Mouse (Mus musculus) hindbrain, embryonic 10.5 days (tissue): ENCODE measurements around the gene Ncf4. TPM values are rescaled to one million over a fixed set of nuclear protein-coding genes. Genes with fewer than 3 reads are reported as not detected.
"Not testable (repeated sequence)": the region's sequence is repeated elsewhere in the genome, so short reads cannot be mapped to it uniquely, and the experiment has no call there.

Experiments used
- DNase-seq: peaks from one replicate; pipeline ENCODE4 v3.0.0-alpha.2; 2017; ENCODE audit warnings: low spot score
- H3K27ac ChIP-seq: fragments of 300-500 bp; sonication (generic); 2 replicates; pipeline ENCODE4 v1.5.1; 2016; ENCODE audit warnings: mild to moderate bottlenecking, moderate library complexity
- H3K27me3 ChIP-seq: fragments of 300-500 bp; sonication (generic); 2 replicates; pipeline ENCODE4 v1.6.1; 2016; ENCODE audit warnings: mild to moderate bottlenecking; ENCODE audit not compliant: poor library complexity, insufficient read depth, severe bottlenecking
- H3K36me3 ChIP-seq: fragments of 300-500 bp; sonication (generic); 2 replicates; pipeline ENCODE4 v1.6.1; 2016; ENCODE audit warnings: mild to moderate bottlenecking, moderate library complexity
- H3K4me1 ChIP-seq: fragments of 300-500 bp; sonication (generic); replicated peaks from 2 replicates; pipeline ENCODE4 v1.6.1; 2016; ENCODE audit warnings: mild to moderate bottlenecking
- H3K4me3 ChIP-seq: fragments of 300-500 bp; sonication (generic); 2 replicates; pipeline ENCODE4 v1.5.1; 2016; ENCODE audit warnings: mild to moderate bottlenecking, moderate library complexity
- H3K9me3 ChIP-seq: fragments of 300-500 bp; sonication (generic); 2 replicates; pipeline ENCODE4 v1.6.1; 2016; ENCODE audit warnings: mild to moderate bottlenecking, moderate library complexity
- WGBS: fragments of 180-500 bp; shearing (Covaris S2); methylation state at CpG from one replicate; pipeline ENCODE4 v1.1.7; 2016; 5-methylcytosine and 5-hydroxymethylcytosine counted together
- polyA plus RNA-seq: library from polyadenylated mRNA; unstranded; fragments of >200 nt; fragmentation: Nextera tagmentation; extraction: Ambion mirVana; gene quantifications from 2 replicates; pipeline ENCODE4 v1.2.1, GENCODE M21; 2016

Gene Ncf4
- polyA plus RNA-seq, 1 experiment from 2014 or later: 7.5 TPM

- Histone ChIP-seq H3K27me3 (no peaks in the 10 kb centered on the region), H3K4me1 (no peaks in the 10 kb centered on the region), H3K27ac (peak overlapping the region; percentile 36; the same call in 1 of the 2 replicates), H3K9me3 (0 out of 2 replicates have a peak, but pooled peaks cover 2% of the 10 kb centered on the region), H3K4me3 (no peak overlapping the region), H3K36me3 (no peaks in the 10 kb centered on the region)
- DNase-seq: no peak
- WGBS: 76% methylated on average over 13 of the region's 13 CpGs
Observed at GRCm38 (mm10) chr15:78260668-78261333, 16.2 kb downstream of the Ncf4 start.

GRCm38 (mm10) chr15:78263286-78263685 lies 18.7 kb downstream of the Ncf4 start:
- no peak for DNase-seq
- Histone ChIP-seq H3K27ac (no peak overlapping the region), H3K36me3 (no peaks in the 10 kb centered on the region), H3K27me3 (no peaks in the 10 kb centered on the region), H3K4me1 (no peaks in the 10 kb centered on the region), H3K4me3 (no peak overlapping the region), H3K9me3 (0 out of 2 replicates have a peak, but pooled peaks cover 2% of the 10 kb centered on the region)
- WGBS: 82% methylated on average over 3 of the region's 3 CpGs

- no peaks in the 10 kb centered on the region for H3K27me3 ChIP-seq
- DNase-seq: no peak
- no peaks in the 10 kb centered on the region for H3K36me3 ChIP-seq
- H3K27ac ChIP-seq: peak overlapping the region; percentile 40; the same call in 1 of the 2 replicates
- peaks cover 6% of the 10 kb centered on the region for H3K4me1 ChIP-seq
- WGBS: 80% methylated on average over 10 of the region's 10 CpGs
- H3K4me3 ChIP-seq: no peak overlapping the region
- peaks cover 5% of the 10 kb centered on the region; the same call in 1 of the 2 replicates for H3K9me3 ChIP-seq
Observed at GRCm38 (mm10) chr15:78267441-78267840, 22.8 kb downstream of the Ncf4 start.

GRCm38 (mm10) chr15:78267865-78268264 lies 23.3 kb downstream of the Ncf4 start:
- no peak for DNase-seq
- H3K4me1 ChIP-seq: peaks cover 6% of the 10 kb centered on the region
- no peak overlapping the region for H3K27ac ChIP-seq
- H3K9me3 ChIP-seq: peaks cover 5% of the 10 kb centered on the region; the same call in 1 of the 2 replicates
- H3K36me3 ChIP-seq: no peaks in the 10 kb centered on the region
- 83% methylated on average over 4 of the region's 4 CpGs for WGBS
- no peak overlapping the region for H3K4me3 ChIP-seq
- no peaks in the 10 kb centered on the region for H3K27me3 ChIP-seq

GRCm38 (mm10) chr15:78271208-78271607 lies 26.6 kb downstream of the Ncf4 start:
- H3K27ac ChIP-seq: no peak overlapping the region
- no peak overlapping the region for H3K4me3 ChIP-seq
- no peaks in the 10 kb centered on the region for H3K27me3 ChIP-seq
- peaks cover 3% of the 10 kb centered on the region; the same call in 1 of the 2 replicates for H3K9me3 ChIP-seq
- no peaks in the 10 kb centered on the region for H3K36me3 ChIP-seq
- H3K4me1 ChIP-seq: peaks cover 15% of the 10 kb centered on the region
- DNase-seq: no peak

- H3K4me3 ChIP-seq: no peak overlapping the region
- no peaks in the 10 kb centered on the region for H3K9me3 ChIP-seq
- no peak for DNase-seq
- H3K27ac ChIP-seq: no peak overlapping the region
- no peaks in the 10 kb centered on the region for H3K27me3 ChIP-seq
- peaks cover 11% of the 10 kb centered on the region for H3K4me1 ChIP-seq
- WGBS: 91% methylated on average over 2 of the region's 2 CpGs
- no peaks in the 10 kb centered on the region for H3K36me3 ChIP-seq
Observed at GRCm38 (mm10) chr15:78278308-78278707, 33.7 kb downstream of the Ncf4 start.

- WGBS: 85% methylated on average over 5 of the region's 5 CpGs
- Histone ChIP-seq H3K27ac (no peak overlapping the region), H3K9me3 (no peaks in the 10 kb centered on the region), H3K27me3 (no peaks in the 10 kb centered on the region), H3K36me3 (no peaks in the 10 kb centered on the region), H3K4me3 (no peak overlapping the region), H3K4me1 (peaks cover 5% of the 10 kb centered on the region)
- DNase-seq: no peak
Observed at GRCm38 (mm10) chr15:78287941-78288340, 43.3 kb downstream of the Ncf4 start.

GRCm38 (mm10) chr15:78289775-78290174 lies 45.2 kb downstream of the Ncf4 start:
- peaks cover 15% of the 10 kb centered on the region for H3K4me1 ChIP-seq
- not testable (repeated sequence) for H3K27me3 ChIP-seq, DNase-seq, H3K9me3 ChIP-seq, H3K27ac ChIP-seq, H3K36me3 ChIP-seq, H3K4me3 ChIP-seq
- 66% methylated on average over 5 of the region's 5 CpGs for WGBS

GRCm38 (mm10) chr15:78293228-78293627 lies 48.6 kb downstream of the Ncf4 start:
- not testable (repeated sequence) for H3K36me3 ChIP-seq, DNase-seq, H3K9me3 ChIP-seq, H3K27me3 ChIP-seq, H3K4me3 ChIP-seq
- 18% methylated on average over 2 of the region's 2 CpGs for WGBS
- Histone ChIP-seq H3K4me1 (peaks cover 15% of the 10 kb centered on the region), H3K27ac (peak overlapping the region; percentile 66)

- H3K27ac ChIP-seq: peak overlapping the region; percentile 66; the same call in 1 of the 2 replicates
- WGBS: 84% methylated on average over 4 of the region's 4 CpGs
- H3K9me3 ChIP-seq: no peaks in the 10 kb centered on the region
Observed at GRCm38 (mm10) chr15:78293716-78294115, 49.1 kb downstream of the Ncf4 start.

GRCm38 (mm10) chr15:78298558-78298957 lies 54.0 kb downstream of the Ncf4 start:
- Histone ChIP-seq H3K27ac (no peak overlapping the region), H3K36me3 (no peaks in the 10 kb centered on the region), H3K4me3 (no peak overlapping the region), H3K27me3 (no peaks in the 10 kb centered on the region), H3K4me1 (peaks cover 4% of the 10 kb centered on the region), H3K9me3 (no peaks in the 10 kb centered on the region)
- DNase-seq: no peak
- 90% methylated on average over 1 of the region's 1 CpGs for WGBS

More at GRCm38 (mm10) chr15:78293716-78294115, 49.1 kb downstream of the Ncf4 start:
- Histone ChIP-seq H3K4me3 (no peak overlapping the region), H3K36me3 (no peaks in the 10 kb centered on the region), H3K27me3 (no peaks in the 10 kb centered on the region), H3K4me1 (peaks cover 15% of the 10 kb centered on the region)
- no peak for DNase-seq

- 74% methylated on average over 3 of the region's 3 CpGs for WGBS
- Histone ChIP-seq H3K27ac (no peak overlapping the region), H3K4me1 (no peaks in the 10 kb centered on the region), H3K9me3 (no peaks in the 10 kb centered on the region), H3K4me3 (no peak overlapping the region), H3K36me3 (no peaks in the 10 kb centered on the region), H3K27me3 (no peaks in the 10 kb centered on the region)
- DNase-seq: no peak
Observed at GRCm38 (mm10) chr15:78299641-78300040, 55.0 kb downstream of the Ncf4 start.

GRCm38 (mm10) chr15:78300773-78301172 lies 56.2 kb downstream of the Ncf4 start:
- DNase-seq: no peak
- no peaks in the 10 kb centered on the region for H3K9me3 ChIP-seq
- no peak overlapping the region for H3K27ac ChIP-seq
- H3K27me3 ChIP-seq: no peaks in the 10 kb centered on the region
- H3K4me1 ChIP-seq: no peaks in the 10 kb centered on the region
- H3K4me3 ChIP-seq: no peak overlapping the region
- no peaks in the 10 kb centered on the region for H3K36me3 ChIP-seq
